Mouse (Mus musculus) C2C12 (cell line): Measurements from ENCODE around the gene Afm. TPM values are rescaled to one million over a fixed set of nuclear protein-coding genes. Genes with fewer than 3 reads are reported as not detected.

Experiments used
- H3K27me3 ChIP-seq: one replicate; pipeline ENCODE4 v1.6.1; 2011; ENCODE audit not compliant: control insufficient read depth, insufficient read depth, insufficient read length
- H3K36me3 ChIP-seq: one replicate; pipeline ENCODE4 v1.6.1; 2011; ENCODE audit not compliant: control insufficient read depth, insufficient read depth
- H3K4me3 ChIP-seq: one replicate; pipeline ENCODE4 v1.5.1; 2011; ENCODE audit warnings: mild to moderate bottlenecking, control low read depth; ENCODE audit not compliant: poor library complexity, insufficient read depth, severe bottlenecking
- H3K79me2 ChIP-seq: one replicate; pipeline ENCODE4 v1.6.1; 2011; ENCODE audit not compliant: control insufficient read depth, insufficient read depth
- H3K79me3 ChIP-seq: one replicate; pipeline ENCODE4 v1.6.1; 2011; ENCODE audit warnings: low read depth, control low read depth
- H3ac ChIP-seq: one replicate; pipeline ENCODE3; 2011; ENCODE audit warnings: low read depth; ENCODE audit not compliant: control insufficient read depth, insufficient read length
- CEBPB ChIP-seq: IDR thresholded peaks from one replicate; pipeline ENCODE4 v1.6.1; 2011; ENCODE audit warnings: low read depth, mild to moderate bottlenecking, control low read depth, moderate library complexity
- CTCF ChIP-seq: IDR thresholded peaks from one replicate; pipeline ENCODE4 v1.5.1; 2011; ENCODE audit not compliant: control insufficient read depth, insufficient read depth, insufficient read length
- FOSL1 ChIP-seq: IDR thresholded peaks from one replicate; pipeline ENCODE4 v1.8.0; 2011; ENCODE audit warnings: mild to moderate bottlenecking, low read length; ENCODE audit not compliant: poor library complexity, insufficient read depth, severe bottlenecking
- MAX ChIP-seq: IDR thresholded peaks from one replicate; pipeline ENCODE4 v1.6.1; 2011; ENCODE audit warnings: mild to moderate bottlenecking, control low read depth
- MYOD1 ChIP-seq: IDR thresholded peaks from one replicate; pipeline ENCODE4 v1.6.1; 2011; ENCODE audit warnings: low read depth; ENCODE audit not compliant: control insufficient read depth, insufficient read length
- MYOG ChIP-seq: IDR thresholded peaks from one replicate; pipeline ENCODE4 v1.6.1; 2011; ENCODE audit not compliant: control insufficient read depth, insufficient read length; ENCODE audit errors: extremely low read depth
- USF1 ChIP-seq: IDR thresholded peaks from one replicate; pipeline ENCODE4 v1.6.1; 2011; ENCODE audit warnings: low read depth, mild to moderate bottlenecking, control low read depth, moderate library complexity
- polyA plus RNA-seq: library from polyadenylated mRNA; unstranded; fragments of >200 nt; fragmentation: generic; extraction: Trizol; gene quantifications from one replicate; pipeline ENCODE4 v1.2.1, GENCODE M21; 2012; ENCODE audit warnings: missing spikeins

The Afm gene
- polyA plus RNA-seq, 1 experiment = not detected

DNA sequence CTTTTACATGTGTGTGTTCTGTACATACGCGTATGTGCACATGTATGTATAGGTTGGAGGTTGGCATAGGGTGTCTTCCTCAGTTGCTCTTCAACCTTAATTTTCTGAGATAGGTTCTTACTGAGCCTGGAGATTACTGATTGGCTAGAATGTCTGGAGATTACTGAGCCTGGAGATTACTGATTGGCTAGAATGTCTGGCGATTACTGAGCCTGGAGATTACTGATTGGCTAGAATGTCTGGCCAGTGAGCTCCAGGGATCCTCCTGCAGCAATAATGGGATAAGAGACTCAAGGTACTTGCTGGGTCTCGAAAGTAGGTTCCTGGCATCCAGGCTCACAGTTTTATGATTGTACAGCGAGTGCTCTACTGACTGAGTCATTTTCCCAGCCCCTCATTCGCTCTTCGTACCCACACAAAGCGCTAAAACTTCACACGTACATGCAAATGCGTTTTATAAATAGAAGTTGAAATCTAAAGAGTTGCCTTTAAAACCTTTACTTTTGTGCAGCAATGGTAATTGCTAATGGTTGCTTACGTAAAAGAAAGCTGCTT is 43.1 kb downstream of the Afm start:
- Histone ChIP-seq H3K36me3 (no peaks in the 10 kb centered on the region), H3ac (no peak overlapping the region), H3K4me3 (no peak overlapping the region), H3K79me2 (no peaks in the 10 kb centered on the region), H3K27me3 (peaks cover 5% of the 10 kb centered on the region), H3K79me3 (no peaks in the 10 kb centered on the region)
- TF ChIP-seq FOSL1 = no peak
- TF ChIP-seq MYOG = no peak
- TF ChIP-seq CTCF = no peak
- no peak for TF ChIP-seq USF1
- TF ChIP-seq CEBPB = no peak
- TF ChIP-seq MYOD1 = no peak
- no peak for TF ChIP-seq MAX

DNA sequence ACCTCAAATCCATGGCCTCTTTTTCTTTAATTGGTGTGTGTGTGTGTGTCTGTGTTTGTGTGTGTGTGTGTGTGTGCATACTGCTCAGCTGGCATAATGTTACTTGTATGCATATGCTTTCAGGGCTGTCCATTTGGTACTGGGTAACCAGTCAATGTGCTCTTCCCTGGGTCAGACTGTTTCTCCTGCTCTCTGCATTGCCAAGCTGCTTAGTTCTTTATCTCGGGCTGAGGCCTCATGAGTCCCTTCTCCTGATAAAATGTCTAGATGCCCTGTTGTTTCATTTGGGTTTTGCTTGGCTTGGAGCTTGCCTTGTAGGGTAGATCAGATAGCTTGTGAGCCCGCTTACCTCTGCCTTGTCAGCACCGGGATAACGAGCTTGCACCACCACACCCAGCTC is 44.1 kb downstream of the Afm start:
- Histone ChIP-seq H3K79me2 (no peaks in the 10 kb centered on the region), H3ac (no peak overlapping the region), H3K79me3 (no peaks in the 10 kb centered on the region), H3K36me3 (no peaks in the 10 kb centered on the region), H3K27me3 (peaks cover 5% of the 10 kb centered on the region), H3K4me3 (no peak overlapping the region)
- TF ChIP-seq CTCF = no peak
- TF ChIP-seq FOSL1 = no peak
- no peak for TF ChIP-seq MYOG
- TF ChIP-seq CEBPB = no peak
- no peak for TF ChIP-seq MYOD1
- TF ChIP-seq USF1 = no peak
- TF ChIP-seq MAX = no peak

- Histone ChIP-seq H3K4me3 (no peak overlapping the region), H3K79me2 (no peaks in the 10 kb centered on the region), H3K27me3 (peaks cover 5% of the 10 kb centered on the region), H3K79me3 (no peaks in the 10 kb centered on the region), H3ac (no peak overlapping the region), H3K36me3 (no peaks in the 10 kb centered on the region)
- TF ChIP-seq FOSL1 (no peak), CTCF (no peak), MYOD1 (no peak), USF1 (no peak), MYOG (no peak), MAX (no peak), CEBPB (no peak)
These were observed 45.4 kb downstream of the Afm start for GRCm38 (mm10) chr5:90564161-90564560.

DNA sequence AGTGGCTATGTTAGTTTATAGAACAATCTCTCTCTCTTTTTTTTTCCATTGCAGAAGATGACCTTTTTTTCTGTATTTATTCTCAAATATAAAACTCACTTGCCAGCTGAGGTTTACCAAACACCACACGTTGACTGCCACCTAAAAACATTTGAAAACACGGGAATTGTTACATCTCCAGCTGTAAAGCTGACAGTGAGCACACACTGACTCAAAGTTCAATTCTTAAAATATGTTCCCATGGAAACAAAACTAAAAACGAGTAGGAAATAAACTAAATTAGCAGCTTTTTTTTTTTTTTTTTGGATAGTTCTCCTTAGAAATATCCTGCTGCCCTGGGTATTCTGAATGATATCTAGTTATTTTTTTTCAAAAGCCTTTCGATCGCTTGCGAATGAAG is 46.5 kb downstream of the Afm start:
- Histone ChIP-seq H3K27me3 (peaks cover 5% of the 10 kb centered on the region), H3ac (no peak overlapping the region), H3K79me3 (no peaks in the 10 kb centered on the region), H3K36me3 (no peaks in the 10 kb centered on the region), H3K4me3 (no peak overlapping the region), H3K79me2 (no peaks in the 10 kb centered on the region)
- TF ChIP-seq MYOD1 (no peak), MAX (no peak), FOSL1 (no peak), MYOG (no peak), CTCF (no peak), CEBPB (no peak), USF1 (no peak)

- TF ChIP-seq CTCF = no peak
- no peak for TF ChIP-seq MYOG
- TF ChIP-seq USF1 = no peak
- no peak for TF ChIP-seq FOSL1
- TF ChIP-seq MYOD1 = no peak
- TF ChIP-seq MAX = no peak
- no peak for TF ChIP-seq CEBPB
- Histone ChIP-seq H3K36me3 (no peaks in the 10 kb centered on the region), H3K79me3 (no peaks in the 10 kb centered on the region), H3K79me2 (no peaks in the 10 kb centered on the region), H3K27me3 (peaks cover 5% of the 10 kb centered on the region), H3ac (no peak overlapping the region), H3K4me3 (no peak overlapping the region)
These were observed 49.1 kb downstream of the Afm start for GRCm38 (mm10) chr5:90567788-90568187.

DNA sequence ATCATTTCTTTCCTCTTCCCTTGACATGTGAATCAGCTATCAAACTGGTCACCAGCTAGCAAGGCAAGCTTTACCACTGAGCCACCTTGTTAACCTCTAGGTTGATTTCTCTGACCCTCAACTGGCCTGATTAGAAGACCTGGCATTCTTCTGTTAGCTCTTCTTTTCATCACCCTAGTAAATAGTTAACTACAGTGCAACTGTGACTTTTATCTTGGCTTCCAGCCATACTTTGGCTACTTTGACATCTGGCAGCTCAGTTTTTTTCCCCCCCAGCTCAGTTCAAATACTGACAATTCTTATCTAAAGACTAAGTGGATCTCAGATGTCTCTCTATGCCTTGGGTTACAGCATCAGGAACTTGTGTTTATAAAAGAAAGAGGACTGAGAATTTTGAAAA is 49.6 kb downstream of the Afm start:
- Histone ChIP-seq H3K36me3 (no peaks in the 10 kb centered on the region), H3K79me3 (no peaks in the 10 kb centered on the region), H3K27me3 (peaks cover 5% of the 10 kb centered on the region), H3K79me2 (no peaks in the 10 kb centered on the region), H3ac (no peak overlapping the region), H3K4me3 (no peak overlapping the region)
- TF ChIP-seq MYOD1 = no peak
- no peak for TF ChIP-seq MAX
- no peak for TF ChIP-seq CTCF
- TF ChIP-seq CEBPB = no peak
- TF ChIP-seq MYOG = no peak
- TF ChIP-seq USF1 = no peak
- no peak for TF ChIP-seq FOSL1
